Mouse (Mus musculus) gastrocnemius, postnatal 4 days (tissue): Measurements from ENCODE around the gene Ap5s1. TPM values are rescaled to one million over a fixed set of nuclear protein-coding genes. Genes with fewer than 3 reads are reported as not detected.

Source experiments
- DNase-seq, 2 experiments: peaks; one replicate each; pipeline ENCODE4 v3.0.0; 2021 to 2022; ENCODE audit warnings: low spot score in 2 of 2, mixed read lengths in 2 of 2
- long read RNA-seq, 2 experiments: library from polyadenylated mRNA; stranded (forward); transcript quantifications; one replicate each; pipeline ENCODE4 v2.0.0; 2021
- total RNA-seq, 2 experiments: library from RNA; stranded (reverse); gene quantifications; 2 replicates each; pipeline ENCODE4 v1.2.3; 2021

The Ap5s1 gene
- total RNA-seq: 10 to 100 TPM; 17.4 to 21.7 TPM
- long read RNA-seq, experiment 1, transcript Ap5s1-203 (3 exons, 1,521 nt): minor isoform, 6 of 23 reads
- long read RNA-seq, experiment 1, transcript Ap5s1-205 (2 exons, 868 nt): major isoform, 10 of 23 reads
- long read RNA-seq, experiment 1, partial matches to known transcripts: 3 of 23 reads
- long read RNA-seq, experiment 1, other reads (novel, unspliced or antisense): 3 of 23 reads
- long read RNA-seq, experiment 2, transcript Ap5s1-205 (2 exons, 868 nt): major isoform, 15 of 23 reads
- long read RNA-seq, experiment 2, partial matches to known transcripts: 2 of 23 reads
- long read RNA-seq, experiment 2, other reads (novel, unspliced or antisense): 3 of 23 reads

DNA sequence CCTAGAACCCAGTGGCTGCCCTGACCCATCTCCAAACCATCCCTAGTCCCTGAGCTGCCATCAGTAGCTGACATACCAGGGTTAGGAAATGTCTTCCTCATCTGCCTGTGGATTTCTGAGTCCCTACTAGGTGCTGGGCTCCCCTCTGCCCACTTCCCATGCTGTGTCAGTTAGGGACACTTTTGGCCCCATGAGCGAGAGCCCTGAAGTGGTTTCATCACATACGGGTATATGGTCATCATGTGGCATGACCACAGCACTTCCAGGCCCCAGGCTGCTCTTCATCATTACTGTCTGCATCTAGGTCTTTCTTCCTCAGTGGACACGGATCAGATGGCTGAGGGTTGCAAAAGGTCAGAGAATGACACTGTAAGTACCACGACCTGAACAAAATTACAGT lies at the start of gene Ap5s1:
Gene Ap5s1 (plus strand): TSS at position 301 of the 400 bp plus-strand sequence.
- DNase-seq: no peak

DNA sequence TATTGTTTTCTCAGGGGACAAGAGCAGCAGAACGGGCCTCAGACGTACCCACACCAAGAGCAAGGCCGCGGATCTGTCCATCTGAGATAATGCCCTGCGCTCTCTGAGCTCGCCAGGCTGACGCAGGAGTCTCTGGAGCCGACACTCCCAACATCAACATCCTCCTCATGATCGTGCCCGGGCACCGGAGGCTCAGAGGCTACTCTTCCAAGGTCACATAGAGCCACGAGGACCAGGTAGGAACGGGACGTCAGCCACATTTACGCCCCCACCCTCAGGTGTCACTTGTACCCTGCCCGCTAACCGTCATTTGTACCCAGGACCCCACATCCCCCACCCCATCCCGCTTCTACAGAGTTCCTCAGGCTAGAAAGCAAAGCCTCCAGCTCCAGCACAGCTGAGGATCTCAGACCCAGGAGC lies 47.4 kb upstream of the Ap5s1 start:
- DNase-seq: peak in 1 of 2 experiments; percentile 48

DNA sequence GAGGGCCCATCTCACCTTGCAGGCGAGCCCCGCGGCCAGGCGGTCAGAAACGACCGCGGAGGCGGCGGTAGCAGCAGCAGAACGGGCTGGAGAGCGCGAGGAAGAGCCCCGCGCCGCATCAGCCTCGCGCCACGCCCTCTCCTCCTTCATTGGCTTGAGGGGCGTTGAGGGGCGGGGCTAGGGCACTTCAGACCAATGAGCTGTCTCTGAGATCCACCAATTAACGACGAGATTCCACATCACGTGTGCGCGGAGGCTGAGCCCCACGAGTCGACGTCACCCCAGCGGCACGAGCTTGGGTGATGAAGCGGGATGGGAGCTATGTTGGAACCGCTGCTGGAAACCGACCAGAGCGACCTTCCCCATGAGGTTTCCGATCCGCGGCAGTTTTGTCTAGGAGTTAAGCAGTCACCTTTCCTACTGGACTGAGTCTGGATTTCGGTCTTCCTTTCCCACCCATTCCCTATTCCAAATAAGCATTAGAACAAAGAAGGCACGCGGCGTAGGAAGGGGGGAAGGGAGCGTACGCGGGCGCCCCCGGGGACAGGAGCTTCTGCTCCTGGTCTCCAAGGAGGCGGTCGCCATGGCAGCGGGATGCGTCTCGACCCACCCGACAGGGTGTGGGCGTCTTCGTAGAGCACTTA lies 46.8 kb upstream of the Ap5s1 start, which contains the start of gene 1700037H04Rik:
Gene 1700037H04Rik (minus strand): TSS at position 144 of the 644 bp plus-strand sequence.
- peak; percentile 87 to 97 for DNase-seq

DNA sequence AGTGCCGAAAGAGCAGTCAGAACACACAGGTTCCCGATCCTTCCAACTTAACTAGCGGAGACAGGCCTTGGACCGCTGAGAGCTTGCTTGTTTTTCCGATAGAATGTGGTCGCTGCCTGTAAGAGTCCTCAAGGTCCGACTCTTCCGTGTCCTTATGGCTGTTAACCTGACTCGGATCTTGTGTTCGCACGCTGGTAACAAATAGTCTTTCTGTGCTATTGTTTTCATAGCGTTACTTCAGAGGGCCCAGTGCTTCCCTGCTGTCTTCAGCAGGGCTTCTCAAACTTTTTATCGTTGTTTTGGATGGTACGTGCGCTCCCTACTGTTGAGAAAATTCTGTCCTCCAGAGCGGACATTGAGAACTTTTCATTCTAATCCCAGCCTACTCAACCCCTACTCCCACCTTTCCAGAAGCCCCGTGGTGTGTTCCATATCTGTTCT lies 46.2 kb upstream of the Ap5s1 start:
- no peak for DNase-seq

DNA sequence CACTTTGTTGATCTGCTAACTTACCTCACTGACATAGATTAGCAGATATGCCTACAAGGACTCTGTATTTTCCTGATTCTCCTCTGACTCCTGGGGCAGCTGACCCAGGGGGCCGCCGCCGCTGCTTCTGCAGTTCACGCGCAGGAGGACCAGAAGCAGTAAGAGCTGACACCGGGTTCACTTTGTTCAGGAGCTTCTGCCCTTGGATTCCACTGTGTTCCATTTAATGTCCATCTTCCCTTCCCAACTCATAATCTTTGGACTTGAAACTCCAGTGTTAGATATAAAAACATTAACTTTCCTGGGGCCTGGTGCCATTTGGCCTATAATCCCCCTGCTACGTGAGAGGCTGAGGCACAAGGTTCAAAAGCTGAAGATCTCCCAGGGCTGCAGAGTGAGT lies 43.0 kb upstream of the Ap5s1 start:
- DNase-seq: no peak

DNA sequence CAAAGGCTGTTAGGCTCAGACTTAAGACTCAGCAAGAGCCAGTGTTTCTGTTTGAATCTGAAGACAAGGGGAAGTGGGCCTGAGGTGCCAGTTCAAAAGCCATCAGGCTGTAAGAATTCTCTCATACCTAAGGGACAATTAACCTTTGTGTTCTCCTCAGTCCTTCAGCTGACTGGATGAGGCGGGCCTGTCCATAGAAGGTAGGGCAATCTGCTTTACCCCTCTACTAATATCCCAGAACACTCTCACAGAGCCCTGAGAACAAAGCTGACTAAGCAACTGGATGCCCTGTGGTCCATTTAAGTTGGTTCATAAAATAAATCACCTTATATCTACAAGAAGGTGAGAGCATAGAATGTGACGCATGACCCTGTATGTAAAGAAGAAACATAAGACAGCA lies 40.7 kb upstream of the Ap5s1 start:
- no peak for DNase-seq

DNA sequence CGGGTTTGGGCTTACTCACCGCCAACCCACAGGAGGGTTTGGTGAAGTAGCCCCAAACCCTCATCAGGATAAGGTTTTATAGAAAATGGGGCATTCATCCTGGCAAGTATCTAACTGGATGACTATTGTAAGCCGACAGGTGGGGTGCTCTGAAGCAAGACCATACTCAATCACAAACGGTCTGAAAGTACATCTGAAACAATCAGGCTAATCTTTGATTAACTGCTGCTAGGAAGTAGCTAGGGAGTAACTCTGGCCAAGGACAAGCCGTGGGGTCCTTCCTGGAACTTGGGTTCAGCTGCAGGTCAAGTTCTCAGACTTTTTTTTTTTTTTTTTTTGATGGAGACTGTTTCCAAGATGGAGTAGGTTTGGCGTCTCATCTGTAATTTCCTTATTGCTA lies 38.9 kb upstream of the Ap5s1 start:
- no peak for DNase-seq

DNA sequence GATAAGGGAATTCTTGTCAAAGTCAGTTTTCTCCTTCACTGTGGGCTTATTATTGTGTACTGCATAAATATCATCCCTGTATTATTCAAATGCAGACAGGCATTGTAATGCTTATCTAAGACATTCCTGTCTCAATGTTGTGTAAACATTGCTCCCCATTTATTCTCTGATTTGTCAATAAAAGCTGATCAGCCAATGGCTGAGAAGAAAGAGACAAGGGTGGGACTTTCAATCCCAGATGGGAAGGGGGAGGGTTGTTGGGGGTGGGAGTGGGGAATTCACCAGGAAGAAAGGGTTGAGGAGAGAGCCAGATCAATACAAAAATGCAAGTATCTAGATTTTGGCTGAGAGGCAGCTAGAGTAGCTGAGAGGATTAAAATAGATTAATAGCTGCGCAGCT lies 38.0 kb upstream of the Ap5s1 start:
- no peak for DNase-seq

DNA sequence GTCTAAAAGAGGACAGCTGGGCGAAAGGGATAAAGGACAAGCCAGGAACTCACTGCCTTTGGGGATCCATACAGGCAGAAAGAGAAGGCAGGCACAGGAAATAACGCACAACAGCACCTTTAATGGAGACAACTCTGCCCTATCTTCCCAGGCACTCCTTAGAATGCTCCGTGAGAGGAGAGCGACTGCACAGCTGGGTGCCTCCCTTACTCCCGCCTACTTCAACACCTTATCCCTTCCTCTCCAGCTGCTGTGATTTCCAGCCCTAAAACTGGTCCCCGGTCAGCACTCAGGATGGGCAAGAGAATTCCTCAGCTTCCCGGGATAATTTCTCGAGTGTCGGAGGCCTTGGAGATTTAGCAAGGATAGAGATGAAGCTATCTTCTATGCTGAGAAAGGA lies 35.9 kb upstream of the Ap5s1 start:
- DNase-seq: no peak

DNA sequence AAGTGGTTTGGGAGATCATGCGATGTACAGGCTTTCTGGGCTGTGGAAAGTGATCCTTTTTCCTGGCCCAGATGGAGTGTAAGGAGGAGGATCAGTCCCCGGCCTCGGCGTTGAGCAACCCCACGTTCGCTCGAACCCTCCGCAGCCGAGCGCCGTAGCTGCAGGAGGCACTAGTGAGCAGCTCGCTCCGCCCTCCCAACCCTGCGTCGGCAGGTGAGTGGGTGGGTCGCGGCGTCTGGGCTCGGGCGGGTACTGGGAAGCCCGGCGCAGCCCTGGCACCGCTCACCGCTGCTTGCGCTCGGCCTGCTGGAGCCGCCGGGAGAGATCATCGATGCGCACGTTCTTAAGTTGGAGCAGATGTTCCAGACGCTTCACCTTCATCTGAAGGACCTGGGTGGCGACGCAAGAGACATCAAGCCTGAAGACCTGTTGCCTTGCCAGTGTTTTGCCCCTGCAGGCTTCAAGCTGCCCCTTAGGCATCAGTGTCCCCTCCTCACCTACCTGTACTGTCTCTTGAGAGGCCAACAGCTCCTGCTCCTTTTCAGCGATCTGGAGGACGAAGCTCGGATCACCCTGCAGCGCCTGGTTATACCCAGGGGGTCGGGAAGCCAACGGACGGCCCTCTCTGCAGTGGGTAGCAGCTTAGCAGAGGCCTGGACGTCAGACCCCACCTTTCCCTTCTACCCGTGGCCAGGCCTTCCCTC lies 35.3 kb upstream of the Ap5s1 start:
- DNase-seq: peak; percentile 57 to 71

DNA sequence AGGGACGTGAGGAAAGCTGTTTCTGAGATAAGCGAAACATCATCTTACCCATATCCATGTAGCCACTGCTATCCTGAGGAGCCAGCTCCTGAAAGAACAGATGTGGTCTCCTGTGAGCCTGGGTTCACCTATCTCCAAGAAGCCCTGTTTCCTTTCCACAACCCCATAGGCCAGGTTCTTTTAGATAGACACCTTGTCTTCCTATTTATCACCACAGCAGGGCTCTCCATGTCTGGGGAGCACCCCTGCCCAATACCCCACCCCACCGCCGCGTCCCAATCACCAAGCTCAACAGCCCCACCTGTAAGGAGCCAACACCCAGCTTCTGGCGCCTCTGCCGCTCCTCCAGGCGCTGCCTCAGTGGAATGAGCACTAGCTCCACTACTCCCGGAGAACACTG lies 34.6 kb upstream of the Ap5s1 start:
- no peak for DNase-seq

DNA sequence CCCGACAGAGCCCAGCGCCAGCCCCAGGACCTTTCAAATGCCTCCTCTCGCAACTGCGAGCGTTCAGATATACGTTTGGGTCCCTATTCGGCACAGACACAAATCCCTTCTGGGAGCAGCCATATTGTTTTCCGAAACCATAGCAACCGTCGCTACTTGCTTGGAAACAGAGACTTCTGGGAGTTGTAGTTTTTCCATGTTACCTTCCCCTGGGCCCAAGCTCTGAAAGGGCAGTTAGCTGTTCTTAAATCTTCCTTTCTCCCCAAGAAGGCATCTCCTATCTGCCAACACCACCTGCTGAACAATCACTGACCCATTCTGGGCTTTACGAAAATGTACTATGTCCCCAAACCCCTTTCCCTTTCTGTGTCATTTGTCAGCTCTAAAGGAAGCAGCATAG lies 32.2 kb upstream of the Ap5s1 start:
- peak in 1 of 2 experiments; percentile 40 for DNase-seq

DNA sequence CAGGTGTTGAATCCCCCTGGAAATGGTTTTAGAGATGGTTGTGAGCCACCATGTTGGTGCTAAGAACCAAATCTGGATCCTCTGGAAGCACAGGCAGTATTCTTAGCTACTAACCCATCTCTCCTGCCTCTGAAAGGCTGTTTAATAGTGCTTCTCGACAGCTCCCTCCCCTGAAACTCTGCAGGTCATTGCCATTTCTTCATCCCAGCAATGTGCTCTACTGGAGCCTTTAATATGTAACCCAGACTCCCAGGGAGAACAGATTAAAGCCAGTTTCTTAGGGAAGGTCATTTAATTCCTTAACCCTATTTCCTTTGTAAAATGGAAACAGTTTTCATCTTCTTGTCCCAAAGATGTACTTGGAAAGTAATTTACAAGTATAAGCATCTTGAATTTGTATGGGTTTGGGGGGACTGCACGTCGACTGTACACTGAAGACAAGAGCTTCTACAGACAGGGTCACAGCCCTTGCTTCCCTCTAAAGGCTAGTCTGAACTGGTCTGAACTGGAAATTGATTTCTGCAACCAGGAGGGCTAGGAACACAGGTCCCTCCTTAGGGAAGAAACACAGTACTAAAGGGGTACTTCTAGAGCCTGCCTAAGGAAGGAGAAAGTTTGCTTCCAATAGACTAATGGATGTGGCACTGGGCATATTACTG lies 31.5 kb upstream of the Ap5s1 start:
- DNase-seq: no peak

DNA sequence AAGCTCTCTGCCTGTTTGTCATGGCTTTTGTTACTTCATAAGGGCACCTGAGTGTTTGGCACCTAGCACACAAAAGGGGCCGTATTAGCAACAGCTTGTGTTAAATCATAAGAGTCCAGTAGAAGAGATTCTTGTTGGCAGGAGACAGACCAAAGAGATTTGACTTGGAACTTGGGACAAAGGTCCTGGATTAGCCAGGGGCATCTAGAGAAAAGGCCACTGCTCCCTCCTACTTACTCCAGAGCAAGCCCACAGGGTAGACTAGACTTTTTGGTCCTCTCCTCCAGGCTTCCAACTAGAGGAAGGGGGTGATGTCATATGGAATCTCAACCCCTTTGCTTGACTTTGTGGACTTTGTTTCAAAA lies 31.0 kb upstream of the Ap5s1 start:
- no peak for DNase-seq

DNA sequence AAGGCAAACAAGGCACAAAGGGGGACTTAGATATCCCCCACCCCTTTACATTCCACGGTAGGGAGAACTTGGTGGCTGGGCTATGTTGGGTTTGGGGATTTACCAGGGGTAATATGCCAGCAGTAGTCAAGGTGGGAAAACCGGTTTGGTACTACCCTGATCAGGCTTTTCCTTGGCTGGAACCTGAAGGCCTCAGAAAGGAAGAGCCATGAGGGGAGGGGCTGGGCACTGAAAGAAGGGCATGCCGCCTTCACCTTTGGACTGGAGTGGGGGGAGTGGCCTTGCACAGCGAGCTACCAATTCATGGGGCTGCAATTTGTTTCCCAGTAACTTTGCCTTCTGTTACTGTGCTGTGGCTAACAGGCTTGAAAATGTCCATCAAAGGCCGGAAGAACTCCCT lies 30.4 kb upstream of the Ap5s1 start:
- no peak for DNase-seq

DNA sequence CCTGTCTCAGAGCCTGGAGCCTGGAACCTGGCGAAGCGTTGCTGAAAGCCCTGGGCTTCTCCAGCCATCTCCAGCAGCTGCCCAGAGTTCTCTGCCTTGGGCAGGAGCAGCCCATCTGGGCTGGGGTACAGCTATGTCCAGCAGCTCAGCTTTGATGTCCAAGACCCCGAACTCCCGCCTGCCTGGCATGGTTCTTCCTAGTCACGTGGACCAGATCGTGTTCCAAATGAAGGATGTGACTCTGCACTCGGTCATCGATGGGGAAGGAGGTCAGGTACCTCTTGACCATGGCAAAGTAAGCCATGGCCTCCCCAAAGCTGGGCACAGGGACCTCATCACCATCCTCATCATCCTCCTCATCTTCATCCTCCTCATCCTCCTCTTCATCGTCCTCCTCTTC lies 28.9 kb upstream of the Ap5s1 start:
- no peak for DNase-seq

DNA sequence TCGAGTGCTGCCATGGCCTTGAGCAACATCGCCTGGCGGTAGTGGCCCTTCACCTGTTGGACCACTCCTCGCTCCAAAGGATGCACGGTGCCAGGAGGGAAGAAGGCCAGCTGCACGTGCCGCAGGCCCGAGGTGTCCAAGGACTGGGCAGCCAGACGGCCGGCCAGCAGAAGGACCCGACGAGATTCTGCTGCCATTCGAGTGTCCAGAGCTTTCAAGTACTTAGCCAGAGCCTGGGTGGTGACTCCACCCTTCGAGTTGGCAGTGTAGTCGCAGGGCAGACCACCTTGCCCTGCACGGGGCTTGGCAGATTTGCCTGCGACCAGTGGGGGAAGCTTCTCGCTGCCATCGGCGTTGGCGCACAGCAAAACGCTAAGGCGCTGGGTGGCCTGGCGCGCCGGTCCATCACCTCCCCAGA lies 28.0 kb upstream of the Ap5s1 start:
- DNase-seq: peak in 1 of 2 experiments; percentile 23

DNA sequence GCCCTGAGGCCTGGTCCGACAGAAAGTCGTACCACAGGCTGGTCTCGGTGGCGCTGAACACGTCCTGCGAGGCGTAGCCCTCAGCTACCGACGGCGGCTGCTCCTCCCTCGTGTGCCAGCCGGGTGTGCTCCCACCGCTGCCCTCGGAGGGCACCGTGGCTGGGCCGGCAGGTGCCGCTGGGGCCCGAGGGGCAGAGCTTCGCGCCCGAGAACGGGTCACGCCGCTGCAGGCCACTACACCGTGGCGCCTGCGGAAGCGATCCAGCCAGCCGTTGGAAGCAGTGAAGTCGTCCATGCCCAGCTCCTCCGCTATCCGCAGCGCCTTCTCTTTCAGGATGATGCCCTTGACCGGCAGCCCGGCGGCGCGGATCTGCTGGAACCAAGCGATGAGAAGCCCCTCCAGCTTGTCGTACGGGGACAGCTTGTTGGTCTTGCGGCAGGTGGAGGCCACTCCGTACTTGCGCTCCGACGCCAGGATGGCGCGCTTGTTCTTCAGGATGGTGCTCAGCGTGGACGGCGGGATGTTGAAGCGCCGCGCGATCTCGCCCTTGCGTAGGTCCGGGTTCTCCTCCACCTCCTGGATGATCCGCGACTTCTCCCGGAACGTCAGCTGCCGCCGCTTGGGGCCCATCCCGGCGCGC lies 27.5 kb upstream of the Ap5s1 start:
- peak; percentile 53 to 71 for DNase-seq

DNA sequence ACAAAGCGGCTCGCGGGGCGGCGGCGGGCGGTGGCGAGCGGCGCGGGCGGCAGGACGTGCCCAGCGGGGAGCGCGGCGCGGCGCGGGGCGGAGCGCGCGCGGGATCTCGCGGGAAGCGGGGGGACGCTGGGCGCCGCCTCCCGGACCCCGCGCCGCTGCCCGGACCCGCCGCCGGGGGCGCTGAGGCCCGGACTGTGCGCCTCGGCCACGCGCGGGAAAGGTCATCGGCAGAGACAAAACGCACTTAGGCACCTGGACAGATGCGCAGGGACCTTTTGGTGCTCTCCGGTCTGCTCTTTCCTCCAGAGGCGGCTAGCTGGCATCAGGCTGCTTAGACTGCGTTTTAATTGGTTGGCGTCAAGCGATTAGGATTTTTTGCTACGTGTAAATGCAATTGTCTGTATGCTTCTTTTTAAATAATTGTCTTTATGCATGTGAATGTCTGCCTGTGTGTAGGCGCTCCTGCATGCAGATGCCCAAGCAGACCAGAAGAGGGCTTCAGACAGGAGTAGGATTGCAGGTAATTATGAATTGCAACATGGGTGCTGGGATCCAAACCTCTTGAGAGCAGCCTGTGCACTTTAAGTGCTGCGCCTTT lies 26.8 kb upstream of the Ap5s1 start, which contains the start of gene Cenpb:
Gene Cenpb (minus strand): TSS at position 78 of the 598 bp plus-strand sequence.
- peak; percentile 80 to 85 for DNase-seq

DNA sequence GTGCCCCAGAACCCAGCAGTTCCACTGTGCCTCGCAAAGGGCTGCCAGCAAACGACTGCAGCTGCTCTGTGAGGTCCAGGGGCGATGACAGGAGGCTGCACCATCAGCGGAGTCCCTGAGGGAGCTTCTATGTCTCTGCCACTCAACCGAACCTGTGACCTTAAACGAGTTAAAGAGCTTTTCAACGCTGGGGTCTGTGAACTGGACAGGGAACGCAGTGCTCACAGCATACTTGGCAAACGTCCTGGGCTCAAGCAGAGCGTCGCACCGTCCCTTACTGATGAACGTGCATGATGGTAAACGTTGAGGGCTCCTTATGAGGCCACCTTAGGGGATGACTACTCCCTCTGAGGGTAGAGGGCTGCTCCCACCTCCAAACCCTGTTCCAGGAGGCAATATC lies 20.5 kb upstream of the Ap5s1 start:
- peak in 1 of 2 experiments; percentile 24 for DNase-seq
